10 mouse cellular contexts compared by ENCODE assay signal in the genomic region with DNA sequence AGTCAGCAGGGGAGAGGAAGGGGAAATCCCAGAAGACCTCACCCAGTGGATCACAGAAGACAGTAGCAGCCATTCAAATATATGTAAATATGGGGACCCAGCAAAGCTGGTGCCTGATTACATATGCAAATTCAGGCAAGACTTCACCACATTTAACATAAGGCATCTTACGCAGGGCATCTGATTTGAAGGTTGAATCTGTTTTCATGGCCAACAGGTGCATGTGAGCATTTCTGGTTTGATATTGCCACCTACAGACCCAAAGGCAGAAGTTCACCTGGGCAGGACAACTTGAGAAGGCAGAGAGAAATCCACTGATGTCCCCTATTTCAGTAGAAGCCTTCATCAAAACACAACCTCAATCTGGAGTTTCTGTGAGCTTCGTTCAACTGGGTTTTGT. TPM values are rescaled to one million over a fixed set of nuclear protein-coding genes. Genes with fewer than 3 reads are reported as not detected.
A peak's percentile ranks its signal among the peaks of the same experiment; 100 is the strongest.
DNase-seq lines count a peak whose midpoint lies in the region.
"Had no signal": no experiment of that assay in that cellular context is flagged by ENCODE, and none has a peak within 500 bp of the region (broad histone marks: within the 10 kb centered on the region; RNA-seq: fewer than 3 reads in every experiment).

No protein-coding gene starts in this region.

- peak; percentile 9 to 15 for DNase-seq in cerebellum, postnatal 14 days
- no peak for DNase-seq in cerebellum, adult 9-10 months
- peak; percentile 5 for DNase-seq in layer of hippocampus, adult 11-12 months (ENCODE audit: low spot score)
- no peak for DNase-seq in layer of hippocampus, postnatal 14 days (ENCODE audit: low spot score in 2 of 2)
- peak; percentile 29 for DNase-seq in B cell, adult 2 months
- peak; percentile 1 for DNase-seq in kidney, postnatal 14 days
- no peak for DNase-seq in adrenal gland, postnatal 14 days
- no peak for DNase-seq in c-Kit-positive CD71-positive TER-119-positive erythroid progenitor cells, embryonic 14.5 days (ENCODE audit: low spot score)
- DNase-seq: gastrocnemius, postnatal 10 days had no signal

RNA-seq across cellular contexts. Expression of gene Cd40lg, which starts 48.8 kb away (rescaled TPM):
- not detected for total RNA-seq in layer of hippocampus, postnatal 14 days (2021)
- total RNA-seq in adrenal gland, postnatal 14 days (2021) = 1.4 TPM in 1 of 2 replicates, not detected in the other
- total RNA-seq: gastrocnemius, postnatal 10 days; layer of hippocampus, adult 18-20 months had no signal

Comparison
In these comparisons a context has a peak if more than half of its experiments do, and no peak if none do; other contexts are left out.
1. DNase-seq: peak in cerebellum, postnatal 14 days (2 of 2), layer of hippocampus, adult 11-12 months (single experiment), B cell, adult 2 months (2 of 2) and kidney, postnatal 14 days (single experiment); none in cerebellum, adult 9-10 months (single experiment), layer of hippocampus, postnatal 14 days (0 of 2), adrenal gland, postnatal 14 days (single experiment) and c-Kit-positive CD71-positive TER-119-positive erythroid progenitor cells, embryonic 14.5 days (single experiment).